Mouse (Mus musculus) cerebellum, postnatal 10 days (tissue): Measurements from ENCODE around the gene Trappc2l.
"Not testable (repeated sequence)": the region's sequence is repeated elsewhere in the genome, so short reads cannot be mapped to it uniquely, and the experiment has no call there.

Experiments used
- DNase-seq, 2 experiments: peaks; one replicate each; pipeline ENCODE4 v3.0.0; 2021; ENCODE audit warnings: mixed read lengths in 2 of 2

The Trappc2l gene

GRCm38 (mm10) chr8:122629388-122629787 lies 17.9 kb downstream of the Trappc2l start:
- DNase-seq, result no peak

DNA sequence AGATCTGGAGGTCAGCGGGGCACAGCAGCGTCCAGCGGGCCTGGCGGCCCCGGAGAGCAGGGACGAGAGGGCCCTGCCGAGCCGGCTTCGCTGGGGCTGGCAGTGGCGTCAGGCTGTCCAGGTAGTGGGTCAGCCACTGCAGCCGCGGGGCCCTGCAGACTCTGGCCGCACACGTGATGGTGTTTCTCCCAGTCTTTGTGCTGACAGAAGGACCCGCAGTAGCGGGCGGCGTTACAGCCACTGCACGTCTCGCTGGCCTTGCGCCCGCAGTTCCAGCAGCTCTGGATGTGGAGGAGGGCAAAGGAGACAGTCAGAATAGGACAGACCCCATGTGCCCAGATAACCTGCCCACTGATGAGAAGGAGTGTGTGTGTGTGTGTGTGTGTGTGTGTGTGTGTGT lies 19.3 kb downstream of the Trappc2l start:
- peak; percentile 65 to 70 for DNase-seq

DNA sequence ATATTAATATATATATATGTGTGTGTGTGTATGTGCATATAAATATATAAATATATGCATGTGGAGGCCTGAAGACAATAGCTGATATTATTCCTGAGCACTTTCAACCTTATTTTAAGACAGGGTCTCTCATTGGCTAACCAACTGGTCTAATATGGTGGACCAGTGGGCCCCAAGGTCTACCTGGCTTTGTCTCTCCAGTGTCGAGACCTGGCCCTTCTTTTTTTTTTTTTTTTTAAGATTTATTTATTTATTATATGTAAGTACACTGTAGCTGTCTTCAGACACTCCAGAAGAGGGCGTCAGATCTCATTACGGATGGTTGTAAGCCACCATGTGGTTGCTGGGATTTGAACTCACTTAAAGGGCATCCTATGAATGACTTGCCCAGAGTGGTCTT lies 20.7 kb downstream of the Trappc2l start:
- DNase-seq, result not testable (repeated sequence)

- peak in 1 of 2 experiments; percentile 40 for DNase-seq
These were observed 21.8 kb downstream of the Trappc2l start for GRCm38 (mm10) chr8:122633205-122633604.

GRCm38 (mm10) chr8:122635878-122636802 lies 24.7 kb downstream of the Trappc2l start:
- no peak for DNase-seq

- peak; percentile 40 to 57 for DNase-seq
These were observed 25.3 kb downstream of the Trappc2l start for GRCm38 (mm10) chr8:122636803-122637175.

DNA sequence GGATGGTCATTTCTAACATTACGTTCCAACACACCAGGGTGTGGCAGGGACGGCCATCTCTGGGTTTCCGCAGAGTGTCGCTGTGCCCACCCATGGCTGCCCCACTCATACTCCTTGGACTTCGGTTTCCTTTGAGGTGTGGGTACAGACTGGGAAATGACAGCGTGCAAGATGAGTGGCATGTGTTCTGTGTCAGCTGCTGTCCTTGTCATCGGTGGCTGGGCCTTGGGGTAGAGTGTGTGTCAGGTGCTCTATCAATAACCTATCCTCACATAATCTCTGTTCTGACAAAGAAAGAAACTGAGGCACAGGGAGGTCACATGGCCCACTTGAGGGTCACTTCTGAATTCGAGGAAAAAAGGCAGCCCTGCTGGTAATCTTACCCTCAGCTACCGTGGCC lies 25.8 kb downstream of the Trappc2l start:
- DNase-seq, result no peak

- peak; percentile 81 to 84 for DNase-seq
These were observed 27.2 kb downstream of the Trappc2l start for GRCm38 (mm10) chr8:122638601-122639000.

DNA sequence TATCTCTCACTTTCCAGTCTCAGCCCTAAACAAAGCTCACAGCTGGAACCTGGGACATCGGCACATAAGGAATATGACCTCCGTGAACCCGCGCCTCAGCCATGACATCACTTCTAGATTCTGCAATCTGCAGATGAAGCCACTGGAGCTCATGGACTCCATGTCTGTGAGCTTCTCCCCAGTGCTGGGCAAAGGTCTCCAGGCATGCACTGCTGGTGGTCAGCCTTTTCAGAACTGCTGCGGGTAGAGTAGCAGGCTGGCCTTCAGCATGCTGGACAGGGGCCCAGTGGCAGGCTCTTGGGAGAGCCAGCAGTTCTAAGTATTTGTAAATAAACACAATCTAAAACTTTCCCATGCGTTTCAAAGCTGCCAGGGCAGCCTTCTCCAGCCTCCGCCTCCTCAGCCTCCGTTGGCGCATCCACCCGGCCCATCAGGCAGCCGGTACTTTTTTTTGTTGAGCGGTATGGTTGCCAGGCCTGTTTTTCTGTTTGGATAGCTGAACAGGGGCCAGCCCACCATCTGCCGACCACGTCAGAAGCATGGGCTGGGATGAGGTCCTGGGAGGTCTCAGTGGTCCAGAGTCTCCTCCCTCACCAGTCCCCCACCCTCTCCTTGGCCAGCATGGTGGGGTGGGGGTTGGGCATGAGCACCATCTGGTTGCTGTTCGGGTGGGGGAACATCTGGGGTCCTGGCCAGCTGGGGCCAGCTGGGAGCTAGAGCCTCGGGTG lies 28.2 kb downstream of the Trappc2l start:
- DNase-seq, result peak; percentile 93 to 96

- DNase-seq, result no peak
These were observed 29.4 kb downstream of the Trappc2l start for GRCm38 (mm10) chr8:122640825-122641224.

DNA sequence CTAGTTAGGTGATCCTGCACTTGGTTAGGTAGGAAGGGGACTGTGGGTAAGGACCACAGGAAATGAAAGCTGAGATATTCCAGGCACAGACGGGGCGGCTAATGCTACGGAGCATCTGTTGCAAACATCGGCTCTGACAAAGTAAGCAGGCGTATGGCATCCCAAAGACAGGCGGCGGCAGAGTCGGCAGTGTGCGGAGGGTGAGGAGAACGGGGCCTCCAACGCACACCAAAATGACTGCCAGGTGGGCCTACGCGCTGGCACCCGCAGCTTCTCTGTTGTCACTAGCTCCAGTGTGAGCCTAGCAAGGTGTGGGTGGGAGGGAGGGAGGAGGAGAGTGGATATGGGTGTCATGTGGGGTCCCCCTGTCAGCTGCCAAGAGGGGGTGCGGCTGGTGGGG lies 30.0 kb downstream of the Trappc2l start:
- DNase-seq, result peak; percentile 47 to 54

DNA sequence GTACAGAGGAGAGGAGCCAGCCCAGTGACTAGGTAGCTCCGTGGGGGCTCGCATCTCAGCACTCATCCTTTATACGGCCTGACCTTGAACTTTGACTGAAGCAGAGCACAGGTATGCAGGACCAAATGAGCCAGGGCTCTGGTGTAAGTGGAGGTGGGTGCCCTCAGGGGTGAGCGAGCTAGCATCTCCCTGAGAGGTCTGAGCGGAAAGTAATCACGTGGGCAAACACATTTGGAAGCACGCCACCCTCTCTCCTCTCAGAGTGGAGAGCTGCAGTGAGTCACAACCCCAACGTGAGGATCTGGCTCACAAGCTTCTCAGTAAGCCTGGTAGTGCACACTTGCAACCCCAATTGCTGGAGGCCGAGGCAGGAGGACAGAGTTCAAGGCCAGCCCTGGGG lies 30.6 kb downstream of the Trappc2l start:
- DNase-seq, result peak; percentile 69 to 73

- DNase-seq, result no peak
These were observed 32.9 kb downstream of the Trappc2l start for GRCm38 (mm10) chr8:122644175-122644954.

DNA sequence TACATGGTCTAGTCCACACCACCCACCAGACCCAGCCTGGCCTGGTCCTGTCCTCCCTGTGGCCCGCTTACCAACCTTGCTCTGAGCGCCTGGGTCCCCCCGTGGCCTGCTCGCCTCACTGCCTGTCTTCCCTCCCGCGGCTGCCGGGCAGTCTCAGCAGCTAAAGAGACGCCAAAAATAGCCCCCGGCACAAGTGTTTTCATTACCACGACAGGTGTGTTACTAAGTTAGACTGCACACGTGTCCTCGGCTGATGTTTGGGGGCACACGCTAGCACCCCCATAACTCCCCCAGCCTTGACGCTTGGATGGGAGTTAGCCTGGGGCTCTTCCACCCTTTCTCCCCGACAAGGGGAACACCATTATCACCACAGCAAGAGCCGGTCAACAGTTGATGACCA lies 34.9 kb downstream of the Trappc2l start:
- DNase-seq, result no peak

GRCm38 (mm10) chr8:122648192-122648970 lies 36.9 kb downstream of the Trappc2l start:
- DNase-seq, result no peak

DNA sequence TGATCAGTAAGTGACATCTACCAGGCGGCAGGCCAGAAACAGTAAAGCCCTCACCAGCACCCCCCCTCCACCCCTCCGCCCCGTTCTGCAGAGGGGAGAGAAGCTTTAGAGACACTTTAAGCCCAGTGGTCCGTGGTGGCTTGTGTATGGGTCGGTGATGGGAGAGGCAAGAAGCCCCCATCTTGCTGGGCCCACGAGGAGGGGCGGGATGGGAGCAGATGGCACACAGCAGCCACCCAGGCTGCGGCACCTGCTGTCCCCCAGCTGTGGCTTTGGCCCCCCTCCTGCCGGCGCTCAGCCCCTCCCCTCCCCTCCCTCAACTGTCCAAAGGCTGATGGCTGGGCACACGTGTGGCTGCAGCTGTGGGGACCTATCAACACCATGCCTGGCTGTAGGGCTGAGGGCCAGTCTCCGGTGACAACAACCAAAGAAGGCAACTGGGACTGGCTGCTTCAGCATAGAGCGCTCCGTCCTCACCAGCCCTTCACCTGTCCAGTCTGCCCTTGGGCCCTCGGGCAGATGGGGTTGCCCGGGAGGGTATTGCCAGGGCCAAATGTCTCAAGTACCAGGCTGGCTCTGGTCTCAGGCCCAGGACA lies 40.0 kb downstream of the Trappc2l start:
- peak; percentile 69 to 77 for DNase-seq

DNA sequence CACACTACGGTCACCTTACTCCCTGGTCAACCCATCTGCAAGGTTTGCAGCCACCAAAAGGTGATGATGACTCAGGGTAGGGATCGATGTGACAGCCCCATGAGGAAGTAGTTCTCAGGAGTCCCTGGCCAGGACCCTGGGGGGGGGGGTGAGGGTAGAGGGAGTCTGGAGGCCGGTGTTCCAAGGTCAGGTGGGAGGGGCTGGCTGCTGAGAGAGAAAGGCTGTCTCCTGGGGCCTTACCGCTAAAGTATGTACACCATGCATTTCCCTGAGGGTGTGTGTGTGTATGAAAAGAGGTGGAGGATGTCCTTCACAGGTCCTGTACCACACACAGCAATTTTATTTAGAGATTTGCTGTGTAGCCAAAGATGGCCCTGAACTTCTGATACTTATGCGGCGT lies 41.2 kb downstream of the Trappc2l start:
- no peak for DNase-seq

DNA sequence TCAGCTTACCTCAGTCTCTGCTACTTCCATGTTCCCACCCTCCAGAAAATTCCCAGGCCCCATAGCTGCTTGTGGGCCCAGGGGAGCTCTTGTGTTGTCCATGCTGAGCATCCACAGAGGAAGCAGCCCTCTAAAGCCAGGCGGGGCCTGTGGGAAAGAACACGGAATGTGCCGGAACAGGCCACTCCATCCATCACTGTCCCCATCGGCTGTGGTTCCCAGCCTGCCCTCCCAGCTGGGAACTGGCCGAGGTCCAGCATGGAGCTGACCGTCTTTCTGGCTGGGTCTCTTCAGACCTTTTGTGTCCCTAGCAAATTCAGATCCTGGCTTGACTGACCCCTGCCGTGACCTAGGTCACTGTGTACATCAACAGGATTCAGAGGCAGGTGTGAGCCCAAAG lies 43.3 kb downstream of the Trappc2l start:
- peak; percentile 58 to 71 for DNase-seq

DNA sequence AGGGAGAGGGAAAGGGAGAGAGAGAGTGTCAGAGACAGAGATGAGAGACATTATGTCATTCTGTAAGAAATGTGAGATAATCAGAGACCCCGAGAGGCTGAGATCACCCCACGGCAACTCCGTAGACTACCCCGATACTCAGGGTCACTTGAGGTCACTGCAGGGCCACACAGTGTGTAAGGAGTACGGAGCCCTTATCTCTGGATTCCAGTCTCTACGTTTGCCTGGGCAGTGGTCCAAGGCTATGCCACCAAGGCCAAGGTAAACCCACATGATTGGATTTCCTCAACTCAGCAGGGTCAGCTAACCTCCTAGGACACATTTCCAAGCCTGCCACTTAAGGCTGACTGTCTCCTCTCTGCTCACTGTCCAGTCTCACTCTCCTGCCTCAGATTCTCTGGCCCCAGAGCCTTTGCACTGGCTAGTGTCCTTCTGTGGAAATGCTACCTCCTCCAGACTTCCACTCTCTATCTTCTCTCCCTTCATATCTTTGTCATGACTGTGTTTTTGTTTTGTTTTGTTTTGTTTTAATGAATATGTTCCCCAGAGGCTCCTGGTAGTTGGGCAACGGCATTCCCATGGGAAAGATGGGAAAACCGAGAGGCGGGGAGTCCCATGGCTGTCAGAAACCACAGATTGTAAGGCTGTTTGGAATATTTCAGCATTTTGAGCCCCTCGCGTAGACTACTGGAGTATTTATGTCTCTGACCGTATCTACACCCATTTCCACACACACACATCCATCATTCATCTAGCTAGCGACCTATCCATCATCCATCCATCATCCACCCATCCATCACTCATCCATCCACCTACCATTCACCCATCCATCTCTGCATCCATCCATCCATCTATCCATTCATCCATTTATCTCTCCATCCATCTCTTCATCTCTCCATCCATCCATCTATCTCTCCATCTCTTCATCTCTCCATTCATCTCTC lies 44.9 kb downstream of the Trappc2l start:
- DNase-seq, result peak in 1 of 2 experiments; percentile 61

DNA sequence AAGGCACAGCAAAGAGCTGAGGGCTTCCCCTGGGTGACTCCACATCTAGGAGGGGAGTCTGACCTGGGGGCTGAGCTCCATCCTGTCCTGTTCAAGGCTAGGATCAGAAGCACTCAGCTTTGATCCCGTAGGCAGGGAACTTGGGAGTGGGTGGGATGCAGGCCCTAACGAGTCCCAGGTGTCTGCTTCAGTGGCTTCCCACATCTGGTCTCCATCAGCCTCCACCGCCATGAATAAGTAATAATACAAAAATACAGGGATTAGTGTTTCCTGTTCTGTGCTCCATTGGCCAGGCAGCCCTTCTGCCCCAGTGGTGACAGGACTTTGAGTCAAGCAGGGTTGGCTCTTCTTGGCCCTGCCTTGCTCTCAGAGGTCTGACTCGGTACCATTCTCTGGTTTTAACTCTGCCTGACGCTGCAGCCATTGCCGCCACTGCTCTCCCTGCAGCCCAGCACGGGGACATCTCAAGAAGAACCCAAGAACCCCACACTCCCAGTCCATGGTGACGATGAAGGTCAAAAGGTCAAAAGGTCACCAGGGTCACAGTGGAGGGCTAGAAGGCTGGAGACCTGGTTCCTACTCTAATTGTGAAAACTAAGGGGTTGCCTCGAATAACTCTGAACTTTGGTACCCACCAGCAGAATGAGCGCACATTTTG lies 46.8 kb downstream of the Trappc2l start:
- no peak for DNase-seq
